Mouse (Mus musculus) midbrain, embryonic 14.5 days (tissue): ENCODE measurements around the gene Fzd5. TPM values are rescaled to one million over a fixed set of nuclear protein-coding genes. Genes with fewer than 3 reads are reported as not detected.

Experiments used
- ATAC-seq: fragments of 200-750 bp; cut with Nextera tagmentation; 2 replicates; pipeline ENCODE4 v1.8.0; 2017; ENCODE audit warnings: moderate number of reproducible peaks, moderate library complexity; ENCODE audit not compliant: low FRiP score, low TSS enrichment
- DNase-seq: peaks from one replicate; pipeline ENCODE4 v3.0.0-alpha.2; 2015
- H3K27ac ChIP-seq: fragments of 300-500 bp; sonication (generic); replicated peaks from 2 replicates; pipeline ENCODE4 v1.5.1; 2014; ENCODE audit warnings: mild to moderate bottlenecking, low read depth, low read length, moderate library complexity
- H3K27me3 ChIP-seq: fragments of 300-500 bp; sonication (generic); 2 replicates; pipeline ENCODE4 v1.6.1; 2014; ENCODE audit warnings: low read length, control low read depth, mixed read lengths; ENCODE audit not compliant: control insufficient read depth, insufficient read depth
- H3K36me3 ChIP-seq: fragments of 300-500 bp; sonication (generic); 2 replicates; pipeline ENCODE4 v1.6.1; 2014; ENCODE audit warnings: low read length, control low read depth; ENCODE audit not compliant: control insufficient read depth, insufficient read depth
- H3K4me1 ChIP-seq: fragments of 300-500 bp; sonication (generic); 2 replicates; pipeline ENCODE4 v1.6.1; 2014; ENCODE audit warnings: mild to moderate bottlenecking, antibody characterized with exemption, low read length, control low read depth; ENCODE audit not compliant: control insufficient read depth, insufficient read depth
- H3K4me2 ChIP-seq: fragments of 300-500 bp; sonication (generic); 2 replicates; pipeline ENCODE4 v1.6.1; 2014; ENCODE audit warnings: mild to moderate bottlenecking, low read length, moderate library complexity
- H3K4me3 ChIP-seq: fragments of 300-500 bp; sonication (generic); replicated peaks from 2 replicates; pipeline ENCODE4 v1.5.1; 2014; ENCODE audit warnings: low read depth, low read length
- H3K9ac ChIP-seq: fragments of 300-500 bp; sonication (generic); replicated peaks from 2 replicates; pipeline ENCODE4 v1.6.1; 2014; ENCODE audit warnings: mild to moderate bottlenecking, low read length, moderate library complexity
- H3K9me3 ChIP-seq: fragments of 300-500 bp; sonication (generic); 2 replicates; pipeline ENCODE4 v1.6.1; 2016; ENCODE audit warnings: low read length, control low read depth, mixed read lengths; ENCODE audit not compliant: control insufficient read depth
- WGBS: fragments of 180-500 bp; shearing (Covaris S2); extraction: QIAGEN DNeasy Blood & Tissue Kit; methylation state at CpG from one replicate; pipeline ENCODE4 v1.1.7; 2014; 5-methylcytosine and 5-hydroxymethylcytosine counted together
- polyA plus RNA-seq: library from polyadenylated mRNA; unstranded; fragments of >200 nt; fragmentation: Nextera tagmentation; extraction: Ambion mirVana; gene quantifications from 2 replicates; pipeline ENCODE4 v1.2.1, GENCODE M21; 2014

Fzd5 gene
- polyA plus RNA-seq, 1 experiment from 2014 or later, result 0.16 TPM

DNA sequence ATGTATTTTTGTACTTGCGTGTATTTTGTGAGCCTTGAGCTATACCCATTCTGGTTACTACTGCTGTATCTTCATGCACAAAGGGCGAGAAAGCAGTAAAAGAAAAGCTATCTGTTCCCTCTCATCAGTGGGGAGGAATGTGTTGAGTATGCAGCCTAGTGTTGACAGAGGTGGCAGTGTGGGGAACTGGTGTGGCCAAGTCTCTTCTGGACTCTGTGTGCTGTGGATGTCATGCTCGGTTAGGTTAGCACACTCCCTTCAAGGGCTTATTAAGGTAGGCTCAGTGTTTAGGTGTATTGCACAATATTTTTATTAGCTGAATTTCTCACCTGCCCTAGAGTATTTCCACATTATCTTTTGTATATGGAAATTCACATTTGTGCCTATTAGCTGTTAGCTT, 35.8 kb downstream of the Fzd5 start:
- Histone ChIP-seq H3K9ac (no peak overlapping the region), H3K36me3 (peaks cover 10% of the 10 kb centered on the region), H3K4me3 (no peak overlapping the region), H3K4me2 (no peak overlapping the region), H3K27ac (no peak overlapping the region), H3K4me1 (no peaks in the 10 kb centered on the region), H3K9me3 (no peaks in the 10 kb centered on the region), H3K27me3 (no peaks in the 10 kb centered on the region)
- DNase-seq (no peak), ATAC-seq (no peak)
- WGBS, result 89% methylated on average over 3 of the region's 3 CpGs

GRCm38 (mm10) chr1:64695156-64695555, 42.4 kb downstream of the Fzd5 start:
- H3K4me2 ChIP-seq, result no peak overlapping the region
- DNase-seq (no peak), ATAC-seq (no peak)
- 72% methylated on average over 3 of the region's 3 CpGs for WGBS
- H3K9me3 ChIP-seq, result no peaks in the 10 kb centered on the region
- H3K4me3 ChIP-seq, result no peak overlapping the region
- no peaks in the 10 kb centered on the region for H3K27me3 ChIP-seq
- H3K27ac ChIP-seq, result no peak overlapping the region
- no peaks in the 10 kb centered on the region for H3K36me3 ChIP-seq
- H3K4me1 ChIP-seq, result peaks cover 21% of the 10 kb centered on the region
- no peak overlapping the region for H3K9ac ChIP-seq

GRCm38 (mm10) chr1:64691581-64691980, 46.0 kb downstream of the Fzd5 start:
- peak overlapping the region; percentile 89 for H3K4me2 ChIP-seq
- H3K4me3 ChIP-seq, result peak overlapping the region; percentile 91
- no peaks in the 10 kb centered on the region for H3K27me3 ChIP-seq
- no peaks in the 10 kb centered on the region for H3K9me3 ChIP-seq
- DNase-seq (no peak), ATAC-seq (no peak)
- peak overlapping the region; percentile 79 for H3K9ac ChIP-seq
- peaks cover 26% of the 10 kb centered on the region for H3K4me1 ChIP-seq
- whole genome bisulfite sequencing, result 1% methylated on average over 9 of the region's 9 CpGs
- H3K27ac ChIP-seq, result 0 out of 2 replicates have a peak overlapping the region, but pooled peaks have one; percentile 88
- H3K36me3 ChIP-seq, result no peaks in the 10 kb centered on the region

- Histone ChIP-seq H3K4me3 (peak overlapping the region; percentile 91), H3K4me2 (peak overlapping the region; percentile 89), H3K36me3 (no peaks in the 10 kb centered on the region), H3K4me1 (peaks cover 26% of the 10 kb centered on the region), H3K9ac (peak overlapping the region; percentile 79), H3K9me3 (no peaks in the 10 kb centered on the region), H3K27me3 (no peaks in the 10 kb centered on the region), H3K27ac (peak overlapping the region; percentile 88)
- ATAC-seq, result no peak
- DNase-seq, result no peak
- under 1% methylated on average over 40 of the region's 55 CpGs for WGBS
These were observed 46.4 kb downstream of the Fzd5 start for GRCm38 (mm10) chr1:64691121-64691551.

DNA sequence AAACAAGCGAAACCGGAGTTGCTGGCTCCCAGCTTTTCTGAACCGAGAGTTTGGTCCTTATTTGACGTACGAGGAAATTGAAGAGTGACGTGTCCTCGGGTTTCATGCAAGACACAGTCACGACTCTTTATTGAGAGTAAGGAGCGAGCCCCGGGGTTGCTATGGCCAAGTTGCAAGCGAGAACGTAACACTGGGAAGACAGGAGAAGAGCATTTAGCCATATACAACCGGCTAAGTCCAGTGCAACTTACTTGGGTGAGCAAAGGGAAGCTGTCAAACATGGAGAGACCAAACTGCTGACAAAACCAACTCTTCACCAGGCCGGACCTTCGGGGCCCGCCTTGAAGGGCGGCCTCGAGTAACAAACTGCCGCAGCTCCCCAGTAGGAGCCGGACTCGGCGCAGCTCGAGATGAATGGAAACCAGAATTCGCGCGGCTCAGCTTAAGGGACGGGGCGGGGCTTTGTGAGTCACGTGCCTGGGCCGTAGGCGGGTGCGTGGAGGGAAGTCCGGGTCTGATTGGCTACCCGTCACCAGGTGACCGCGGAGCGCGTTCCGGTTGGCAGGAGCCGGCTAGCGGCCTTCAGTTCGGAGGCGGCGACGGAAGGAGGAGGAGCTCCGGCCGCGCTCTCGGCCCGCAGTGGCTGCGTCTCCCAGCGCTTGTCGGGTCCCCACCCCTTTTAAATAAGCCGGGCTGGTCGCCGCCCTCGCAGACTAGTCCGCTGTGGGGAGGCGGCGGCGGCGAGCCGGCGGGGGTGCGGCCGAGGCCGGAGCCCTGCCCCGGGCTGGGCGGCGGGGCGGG, 47.1 kb downstream of the Fzd5 start, which contains the start of gene Ccnyl1:
Gene Ccnyl1, plus strand, starts transcription at position 243 of the 801 bp plus-strand sequence.
- peak; percentile 99 for DNase-seq
- ATAC-seq, result peak; percentile 100
- Histone ChIP-seq H3K4me2 (peak within 1 kb of the TSS; percentile 91), H3K4me1 (peaks cover 26% of the 10 kb centered on the region), H3K36me3 (no peaks in the 10 kb centered on the region), H3K27ac (peak within 1 kb of the TSS; percentile 88), H3K9ac (peak within 1 kb of the TSS; percentile 79), H3K4me3 (peak within 1 kb of the TSS; percentile 91), H3K27me3 (no peaks in the 10 kb centered on the region), H3K9me3 (no peaks in the 10 kb centered on the region)
- under 1% methylated on average over 71 of the region's 71 CpGs for WGBS

DNA sequence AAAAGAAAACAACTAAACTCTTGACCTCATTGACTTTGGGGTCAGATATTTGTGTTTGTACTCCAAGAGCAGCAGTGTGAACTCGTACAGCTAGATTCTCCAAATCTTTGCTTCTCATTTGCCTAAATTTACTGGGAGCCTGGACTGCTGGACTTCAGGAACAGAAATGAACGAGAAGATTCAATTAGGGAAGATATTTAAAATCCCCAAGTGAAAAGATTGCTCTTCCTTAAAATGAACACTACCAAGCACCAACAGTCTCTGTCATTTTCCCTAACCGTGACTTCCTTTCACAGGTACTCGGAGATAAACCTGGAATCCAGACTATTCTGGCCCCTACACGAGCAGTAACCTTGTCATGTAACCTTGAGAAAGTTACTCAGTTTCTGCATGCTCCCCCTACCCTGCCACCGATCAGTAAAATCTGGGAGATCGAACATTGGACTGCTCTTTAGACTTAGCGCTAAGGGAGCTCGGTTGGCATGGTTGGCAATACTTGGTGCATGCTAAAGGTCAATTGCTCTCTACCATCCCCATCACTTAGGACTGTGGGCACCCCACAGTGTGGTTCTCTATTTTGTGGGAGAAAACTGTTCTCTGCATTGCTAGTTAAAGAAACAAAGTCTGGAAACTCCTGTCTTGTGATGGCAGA, 47.9 kb downstream of the Fzd5 start:
- Histone ChIP-seq H3K9me3 (no peaks in the 10 kb centered on the region), H3K36me3 (no peaks in the 10 kb centered on the region), H3K27ac (no peak overlapping the region), H3K4me2 (peak overlapping the region; percentile 91), H3K27me3 (no peaks in the 10 kb centered on the region), H3K9ac (peak overlapping the region; percentile 42), H3K4me1 (peaks cover 26% of the 10 kb centered on the region), H3K4me3 (peak overlapping the region; percentile 91)
- WGBS, result 27% methylated on average over 9 of the region's 9 CpGs
- DNase-seq, result no peak
- ATAC-seq, result no peak

GRCm38 (mm10) chr1:64688046-64688445, 49.5 kb downstream of the Fzd5 start:
- Histone ChIP-seq H3K4me3 (no peak overlapping the region), H3K4me1 (peaks cover 18% of the 10 kb centered on the region), H3K36me3 (no peaks in the 10 kb centered on the region), H3K9me3 (no peaks in the 10 kb centered on the region), H3K4me2 (no peak overlapping the region), H3K27me3 (no peaks in the 10 kb centered on the region), H3K27ac (no peak overlapping the region), H3K9ac (no peak overlapping the region)
- DNase-seq (no peak), ATAC-seq (no peak)
- WGBS, result 95% methylated on average over 4 of the region's 4 CpGs

GRCm38 (mm10) chr1:64684440-64684839, 53.1 kb downstream of the Fzd5 start:
- Histone ChIP-seq H3K4me3 (no peak overlapping the region), H3K4me2 (no peak overlapping the region), H3K4me1 (no peaks in the 10 kb centered on the region), H3K27me3 (no peaks in the 10 kb centered on the region), H3K36me3 (no peaks in the 10 kb centered on the region), H3K27ac (no peak overlapping the region), H3K9me3 (no peaks in the 10 kb centered on the region), H3K9ac (no peak overlapping the region)
- 97% methylated on average over 2 of the region's 2 CpGs for WGBS
- ATAC-seq (no peak), DNase-seq (no peak)
